Mouse (Mus musculus) liver, embryonic 18 days (tissue): ENCODE measurements around the gene Lingo3. TPM values are rescaled to one million over a fixed set of nuclear protein-coding genes. Genes with fewer than 3 reads are reported as not detected.

ENCODE experiments used
- polyA plus RNA-seq: library from polyadenylated mRNA; depleted of rRNA; stranded (reverse); fragments of >200 nt; gene quantifications from 2 replicates; pipeline ENCODE4 v1.2.3, GENCODE M21; 2012; rRNA removed

Gene Lingo3
- polyA plus RNA-seq = 0.01 TPM in 1 of 2 replicates, not detected in the other

GRCm38 (mm10) chr10:80843931-80844547 is at the start of gene Lingo3:
Gene Lingo3 (minus strand): TSS chr10:80844039.

GRCm38 (mm10) chr10:80871581-80871980 is 27.7 kb upstream of the Lingo3 start, which contains the start of gene Tmprss9:
Gene Tmprss9 (plus strand): TSS chr10:80871848.

GRCm38 (mm10) chr10:80854913-80855748 is 11.3 kb upstream of the Lingo3 start, which contains the start of the genes Lsm7 and Sppl2b:
Gene Lsm7 (minus strand): TSS chr10:80855209.
Gene Sppl2b (plus strand): TSS chr10:80855275.

GRCm38 (mm10) chr10:80826151-80827062 is 17.4 kb downstream of the Lingo3 start, which contains the start of gene Oaz1:
Gene Oaz1 (plus strand): TSS chr10:80826656.

GRCm38 (mm10) chr10:80813366-80813765 is 30.5 kb downstream of the Lingo3 start, which contains the start of gene Jsrp1:
Gene Jsrp1 (minus strand): TSS chr10:80813498.

GRCm38 (mm10) chr10:80804916-80805315 is 38.9 kb downstream of the Lingo3 start, which contains the start of gene Amh:
Gene Amh (plus strand): TSS chr10:80805243.

GRCm38 (mm10) chr10:80798150-80799006 is 45.5 kb downstream of the Lingo3 start, which contains the start of the genes Sf3a2 and Plekhj1:
Gene Sf3a2 (plus strand): TSS chr10:80798198.
Gene Plekhj1 (minus strand): TSS chr10:80798626.

Other genes starting within 250 kb of the Lingo3 start
- gene Scamp4, start 241.2 kb downstream of the Lingo3 start, polyA plus RNA-seq = 17.8 and 19.9 TPM in 2 replicates
- gene Adat3, start 241.2 kb downstream of the Lingo3 start, polyA plus RNA-seq = 3.1 and 3.6 TPM in 2 replicates
- 0.74 and 0.80 TPM in 2 replicates for gene Gm49322, start 238.0 kb downstream of the Lingo3 start, polyA plus RNA-seq
- gene Csnk1g2, start 221.2 kb downstream of the Lingo3 start, polyA plus RNA-seq = 61.9 and 64.2 TPM in 2 replicates
- 10.7 TPM in 2 replicates for gene Btbd2, start 187.0 kb downstream of the Lingo3 start, polyA plus RNA-seq
- gene Mknk2, start 165.9 kb downstream of the Lingo3 start, polyA plus RNA-seq = 42.1 and 45.1 TPM in 2 replicates
- gene Mob3a, start 142.1 kb downstream of the Lingo3 start, polyA plus RNA-seq = 12.3 and 13.5 TPM in 2 replicates
- 11.0 and 12.1 TPM in 2 replicates for gene Izumo4, start 141.9 kb downstream of the Lingo3 start, polyA plus RNA-seq
- gene Ap3d1, start 101.8 kb downstream of the Lingo3 start, polyA plus RNA-seq = 26.6 and 31.1 TPM in 2 replicates
- gene Dot1l, start 88.8 kb downstream of the Lingo3 start, polyA plus RNA-seq = 4.8 and 5.8 TPM in 2 replicates
- 18.1 and 20.1 TPM in 2 replicates for gene Sf3a2, start 45.8 kb downstream of the Lingo3 start, polyA plus RNA-seq
- 33.7 and 36.1 TPM in 2 replicates for gene Plekhj1, start 45.4 kb downstream of the Lingo3 start, polyA plus RNA-seq
- gene Amh, start 38.8 kb downstream of the Lingo3 start, polyA plus RNA-seq = 0.19 and 0.23 TPM in 2 replicates
- gene Jsrp1, start 30.5 kb downstream of the Lingo3 start, polyA plus RNA-seq = 0.06 and 0.07 TPM in 2 replicates
- 573 TPM in 2 replicates for gene Oaz1, start 17.4 kb downstream of the Lingo3 start, polyA plus RNA-seq
- 121 and 137 TPM in 2 replicates for gene Lsm7, start 11.2 kb upstream of the Lingo3 start, polyA plus RNA-seq
- 32.6 and 37.7 TPM in 2 replicates for gene Sppl2b, start 11.2 kb upstream of the Lingo3 start, polyA plus RNA-seq
- gene Tmprss9, start 27.8 kb upstream of the Lingo3 start, polyA plus RNA-seq = 0.05 and 0.07 TPM in 2 replicates
- 94.0 and 114 TPM in 2 replicates for gene Timm13, start 56.9 kb upstream of the Lingo3 start, polyA plus RNA-seq
- 8.0 and 9.1 TPM in 2 replicates for gene Lmnb2, start 74.2 kb upstream of the Lingo3 start, polyA plus RNA-seq
- gene Gadd45b, start 86.0 kb upstream of the Lingo3 start, polyA plus RNA-seq = 15.7 and 16.8 TPM in 2 replicates
- 0.41 and 0.48 TPM in 2 replicates for gene Gng7, start 170.9 kb upstream of the Lingo3 start, polyA plus RNA-seq
- gene Diras1, start 181.6 kb upstream of the Lingo3 start, polyA plus RNA-seq = 0.01 TPM in 1 of 2 replicates, not detected in the other
- 4.0 and 4.1 TPM in 2 replicates for gene Slc39a3, start 193.4 kb upstream of the Lingo3 start, polyA plus RNA-seq
- gene Sgta, start 216.1 kb upstream of the Lingo3 start, polyA plus RNA-seq = 45.0 and 50.4 TPM in 2 replicates
- 12.0 and 13.2 TPM in 2 replicates for gene Thop1, start 226.0 kb upstream of the Lingo3 start, polyA plus RNA-seq